Mouse (Mus musculus) lung, embryonic 14.5 days (tissue): Measurements from ENCODE around the gene Adrm1. TPM values are rescaled to one million over a fixed set of nuclear protein-coding genes. Genes with fewer than 3 reads are reported as not detected.
A peak's percentile ranks its signal among the peaks of the same experiment; 100 is the strongest.

Experiments
- ATAC-seq: fragments of 200-750 bp; cut with Nextera tagmentation; 2 replicates; pipeline ENCODE4 v1.8.0; 2017; ENCODE audit warnings: mild to moderate bottlenecking, moderate TSS enrichment, moderate library complexity; ENCODE audit not compliant: insufficient read depth
- DNase-seq: peaks from one replicate; pipeline ENCODE4 v3.0.0-alpha.2; 2015
- H3K27ac ChIP-seq: fragments of 300-500 bp; sonication (generic); 2 replicates; pipeline ENCODE4 v1.5.1; 2014; ENCODE audit warnings: low read depth, mild to moderate bottlenecking, moderate library complexity
- H3K27me3 ChIP-seq: fragments of 300-500 bp; sonication (generic); 2 replicates; pipeline ENCODE4 v1.6.1; 2014; ENCODE audit warnings: low read length, control low read depth; ENCODE audit not compliant: insufficient read depth
- H3K36me3 ChIP-seq: fragments of 300-500 bp; sonication (generic); 2 replicates; pipeline ENCODE4 v1.6.1; 2014; ENCODE audit warnings: control low read depth; ENCODE audit not compliant: insufficient read depth
- H3K4me1 ChIP-seq: fragments of 300-500 bp; sonication (generic); 2 replicates; pipeline ENCODE4 v1.6.1; 2014; ENCODE audit warnings: antibody characterized with exemption, control low read depth; ENCODE audit not compliant: insufficient read depth
- H3K4me2 ChIP-seq: fragments of 300-500 bp; sonication (generic); 2 replicates; pipeline ENCODE4 v1.6.1; 2014; ENCODE audit warnings: mild to moderate bottlenecking
- H3K4me3 ChIP-seq: fragments of 300-500 bp; sonication (generic); 2 replicates; pipeline ENCODE4 v1.5.1; 2014; ENCODE audit warnings: low read depth, low read length
- H3K9ac ChIP-seq: fragments of 300-500 bp; sonication (generic); 2 replicates; pipeline ENCODE4 v1.6.1; 2014
- H3K9me3 ChIP-seq: fragments of 300-500 bp; sonication (generic); 2 replicates; pipeline ENCODE4 v1.6.1; 2016; ENCODE audit warnings: low read depth, low read length, control low read depth
- CTCF ChIP-seq: IDR thresholded peaks from 2 replicates; pipeline ENCODE4 v1.5.1; 2016; ENCODE audit warnings: antibody characterized with exemption, low read depth
- WGBS: fragments of 180-500 bp; shearing (Covaris S2); extraction: QIAGEN DNeasy Blood & Tissue Kit; methylation state at CpG from one replicate; pipeline ENCODE4 v1.1.7; 2014; 5-methylcytosine and 5-hydroxymethylcytosine counted together
- polyA plus RNA-seq: library from polyadenylated mRNA; unstranded; fragments of >200 nt; fragmentation: Nextera tagmentation; extraction: Ambion mirVana; gene quantifications from 2 replicates; pipeline ENCODE4 v1.2.1, GENCODE M21; 2014

Adrm1 gene
- 160 and 163 TPM in 2 replicates for polyA plus RNA-seq

GRCm38 (mm10) chr2:180170806-180171521 lies at the start of gene Adrm1:
TSS of gene Adrm1 (plus strand) at chr2:180171485.
- Histone ChIP-seq H3K36me3 (peaks cover 32% of the 10 kb centered on the region), H3K9ac (peak within 1 kb of the TSS; percentile 95), H3K27me3 (no peaks in the 10 kb centered on the region), H3K27ac (peak within 1 kb of the TSS; percentile 90; the same call in 1 of the 2 replicates), H3K4me1 (peaks cover 16% of the 10 kb centered on the region), H3K4me2 (peak within 1 kb of the TSS; percentile 99), H3K9me3 (no peaks in the 10 kb centered on the region), H3K4me3 (peak within 1 kb of the TSS; percentile 96)
- 4% methylated on average over 41 of the region's 41 CpGs for WGBS
- ATAC-seq (peak; percentile 99), DNase-seq (peak; percentile 98)
- TF ChIP-seq CTCF = peak; percentile 82

- Histone ChIP-seq H3K4me3 (no peak overlapping the region), H3K36me3 (0 out of 2 replicates have a peak, but pooled peaks cover 4% of the 10 kb centered on the region), H3K4me1 (peaks cover 4% of the 10 kb centered on the region; the same call in 1 of the 2 replicates), H3K9ac (no peak overlapping the region), H3K4me2 (no peak overlapping the region), H3K27me3 (no peaks in the 10 kb centered on the region), H3K9me3 (no peaks in the 10 kb centered on the region), H3K27ac (no peak overlapping the region)
- no peak for TF ChIP-seq CTCF
- WGBS = 82% methylated on average over 2 of the region's 2 CpGs
- ATAC-seq = no peak
- no peak for DNase-seq
Observed at GRCm38 (mm10) chr2:180124192-180124591, 47.1 kb upstream of the Adrm1 start.

- Histone ChIP-seq H3K4me2 (no peak overlapping the region), H3K27ac (no peak overlapping the region), H3K9me3 (no peaks in the 10 kb centered on the region), H3K36me3 (0 out of 2 replicates have a peak, but pooled peaks cover 4% of the 10 kb centered on the region), H3K4me1 (no peaks in the 10 kb centered on the region), H3K4me3 (no peak overlapping the region), H3K27me3 (no peaks in the 10 kb centered on the region), H3K9ac (peak overlapping the region; percentile 20; the same call in 1 of the 2 replicates)
- no peak for TF ChIP-seq CTCF
- 15% methylated on average over 4 of the region's 4 CpGs for WGBS
- DNase-seq (peak; percentile 52), ATAC-seq (peak; percentile 71)
Observed at GRCm38 (mm10) chr2:180126195-180126594, 45.1 kb upstream of the Adrm1 start.

GRCm38 (mm10) chr2:180127675-180128074 lies 43.6 kb upstream of the Adrm1 start:
- H3K4me2 ChIP-seq = no peak overlapping the region
- no peaks in the 10 kb centered on the region for H3K9me3 ChIP-seq
- no peak for TF ChIP-seq CTCF
- no peaks in the 10 kb centered on the region for H3K27me3 ChIP-seq
- DNase-seq = no peak
- no peaks in the 10 kb centered on the region for H3K4me1 ChIP-seq
- H3K9ac ChIP-seq = no peak overlapping the region
- H3K4me3 ChIP-seq = no peak overlapping the region
- no peak for ATAC-seq
- WGBS = 69% methylated on average over 1 of the region's 1 CpGs
- H3K27ac ChIP-seq = no peak overlapping the region
- 0 out of 2 replicates have a peak, but pooled peaks cover 4% of the 10 kb centered on the region for H3K36me3 ChIP-seq

GRCm38 (mm10) chr2:180133231-180133630 lies 38.1 kb upstream of the Adrm1 start:
- Histone ChIP-seq H3K36me3 (0 out of 2 replicates have a peak, but pooled peaks cover 8% of the 10 kb centered on the region), H3K4me2 (no peak overlapping the region), H3K4me3 (no peak overlapping the region), H3K27me3 (no peaks in the 10 kb centered on the region), H3K9ac (no peak overlapping the region), H3K9me3 (no peaks in the 10 kb centered on the region), H3K4me1 (no peaks in the 10 kb centered on the region), H3K27ac (no peak overlapping the region)
- WGBS = 88% methylated on average over 4 of the region's 4 CpGs
- no peak for TF ChIP-seq CTCF
- ATAC-seq (no peak), DNase-seq (no peak)

- Histone ChIP-seq H3K4me2 (no peak overlapping the region), H3K27ac (no peak overlapping the region), H3K27me3 (no peaks in the 10 kb centered on the region), H3K4me3 (no peak overlapping the region), H3K36me3 (peaks cover 14% of the 10 kb centered on the region; the same call in 1 of the 2 replicates), H3K4me1 (no peaks in the 10 kb centered on the region), H3K9me3 (no peaks in the 10 kb centered on the region), H3K9ac (no peak overlapping the region)
- ATAC-seq (no peak), DNase-seq (no peak)
- no peak for TF ChIP-seq CTCF
- 76% methylated on average over 3 of the region's 3 CpGs for WGBS
Observed at GRCm38 (mm10) chr2:180133911-180134310, 37.4 kb upstream of the Adrm1 start.

- Histone ChIP-seq H3K4me2 (no peak overlapping the region), H3K9ac (no peak overlapping the region), H3K4me1 (no peaks in the 10 kb centered on the region), H3K27ac (no peak overlapping the region), H3K36me3 (peaks cover 14% of the 10 kb centered on the region; the same call in 1 of the 2 replicates), H3K27me3 (no peaks in the 10 kb centered on the region), H3K4me3 (no peak overlapping the region), H3K9me3 (no peaks in the 10 kb centered on the region)
- TF ChIP-seq CTCF = no peak
- ATAC-seq = no peak
- no peak for DNase-seq
- WGBS = 69% methylated on average over 5 of the region's 5 CpGs
Observed at GRCm38 (mm10) chr2:180135414-180135813, 35.9 kb upstream of the Adrm1 start.
